Mouse (Mus musculus): ENCODE measurements around the gene Tnni1. TPM values are rescaled to one million over a fixed set of nuclear protein-coding genes. Genes with fewer than 3 reads are reported as not detected.
A peak's percentile ranks its signal among the peaks of the same experiment; 100 is the strongest.

Gene Tnni1
- polyA plus RNA-seq, 1 experiment from 2014 or later: 0.43 TPM

- Histone ChIP-seq H3K4me3 (replicated peaks; ENCODE audit: low read depth, low read length) (peak overlapping the region; percentile 22), H3K27ac (replicated peaks; ENCODE audit: low read depth, low read length) (no peak overlapping the region), H3K4me1 (ENCODE audit: control insufficient read depth, insufficient read depth, low read length) (peaks cover 9% of the 10 kb centered on the region), H3K9me3 (ENCODE audit: control insufficient read depth, low read length) (no peaks in the 10 kb centered on the region), H3K36me3 (ENCODE audit: control insufficient read depth, insufficient read depth, low read length) (no peaks in the 10 kb centered on the region), H3K9ac (replicated peaks; ENCODE audit: low read length) (0 out of 2 replicates have a peak overlapping the region, but pooled peaks have one; percentile 26), H3K4me2 (ENCODE audit: low read length) (peak overlapping the region; percentile 46), H3K27me3 (ENCODE audit: control insufficient read depth, insufficient read depth, low read length) (peaks cover 4% of the 10 kb centered on the region; the same call in 1 of the 2 replicates)
- DNase-seq (peak; percentile 37), ATAC-seq (ENCODE audit: low FRiP score, low TSS enrichment) (no peak)
- WGBS: 10% methylated on average over 27 of the region's 27 CpGs
Measured at GRCm38 (mm10) chr1:135793370-135794215, 14.4 kb downstream of the Tnni1 start.

- DNase-seq (peak; percentile 23), ATAC-seq (ENCODE audit: low FRiP score, low TSS enrichment) (peak; percentile 43; the same call in 1 of the 2 replicates)
- Histone ChIP-seq H3K27ac (replicated peaks; ENCODE audit: low read depth, low read length) (no peak overlapping the region), H3K4me1 (ENCODE audit: control insufficient read depth, insufficient read depth, low read length) (peaks cover 9% of the 10 kb centered on the region), H3K9ac (replicated peaks; ENCODE audit: low read length) (no peak overlapping the region), H3K27me3 (ENCODE audit: control insufficient read depth, insufficient read depth, low read length) (peaks cover 4% of the 10 kb centered on the region; the same call in 1 of the 2 replicates), H3K4me3 (replicated peaks; ENCODE audit: low read depth, low read length) (no peak overlapping the region), H3K4me2 (ENCODE audit: low read length) (peak overlapping the region; percentile 46), H3K9me3 (ENCODE audit: control insufficient read depth, low read length) (no peaks in the 10 kb centered on the region), H3K36me3 (ENCODE audit: control insufficient read depth, insufficient read depth, low read length) (no peaks in the 10 kb centered on the region)
- 15% methylated on average over 20 of the region's 20 CpGs for WGBS
Measured at GRCm38 (mm10) chr1:135794216-135795134, 15.2 kb downstream of the Tnni1 start.

- WGBS: 79% methylated on average over 1 of the region's 1 CpGs
- H3K36me3 ChIP-seq (ENCODE audit: control insufficient read depth, insufficient read depth, low read length): no peaks in the 10 kb centered on the region
- ATAC-seq (ENCODE audit: low FRiP score, low TSS enrichment): no peak
- no peaks in the 10 kb centered on the region for H3K9me3 ChIP-seq (ENCODE audit: control insufficient read depth, low read length)
- no peak overlapping the region for H3K4me3 ChIP-seq (replicated peaks; ENCODE audit: low read depth, low read length)
- no peak overlapping the region for H3K9ac ChIP-seq (replicated peaks; ENCODE audit: low read length)
- H3K4me1 ChIP-seq (ENCODE audit: control insufficient read depth, insufficient read depth, low read length): peaks cover 15% of the 10 kb centered on the region
- no peak overlapping the region for H3K27ac ChIP-seq (replicated peaks; ENCODE audit: low read depth, low read length)
- no peak overlapping the region for H3K4me2 ChIP-seq (ENCODE audit: low read length)
- H3K27me3 ChIP-seq (ENCODE audit: control insufficient read depth, insufficient read depth, low read length): peaks cover 4% of the 10 kb centered on the region; the same call in 1 of the 2 replicates
- DNase-seq: no peak
Measured at GRCm38 (mm10) chr1:135798492-135798891, 19.3 kb downstream of the Tnni1 start.

- H3K4me2 ChIP-seq (ENCODE audit: low read length): no peak overlapping the region
- H3K9ac ChIP-seq (replicated peaks; ENCODE audit: low read length): no peak overlapping the region
- no peaks in the 10 kb centered on the region for H3K9me3 ChIP-seq (ENCODE audit: control insufficient read depth, low read length)
- no peak overlapping the region for H3K4me3 ChIP-seq (replicated peaks; ENCODE audit: low read depth, low read length)
- H3K4me1 ChIP-seq (ENCODE audit: control insufficient read depth, insufficient read depth, low read length): peaks cover 15% of the 10 kb centered on the region
- WGBS: 79% methylated on average over 8 of the region's 8 CpGs
- ATAC-seq (ENCODE audit: low FRiP score, low TSS enrichment) (no peak), DNase-seq (no peak)
- H3K27me3 ChIP-seq (ENCODE audit: control insufficient read depth, insufficient read depth, low read length): peaks cover 4% of the 10 kb centered on the region; the same call in 1 of the 2 replicates
- no peaks in the 10 kb centered on the region for H3K36me3 ChIP-seq (ENCODE audit: control insufficient read depth, insufficient read depth, low read length)
- H3K27ac ChIP-seq (replicated peaks; ENCODE audit: low read depth, low read length): no peak overlapping the region
Measured at GRCm38 (mm10) chr1:135799109-135799627, 19.9 kb downstream of the Tnni1 start.

GRCm38 (mm10) chr1:135800192-135800950, 21.1 kb downstream of the Tnni1 start:
- Histone ChIP-seq H3K4me3 (replicated peaks; ENCODE audit: low read depth, low read length) (no peak overlapping the region), H3K4me2 (ENCODE audit: low read length) (no peak overlapping the region), H3K4me1 (ENCODE audit: control insufficient read depth, insufficient read depth, low read length) (peaks cover 6% of the 10 kb centered on the region), H3K27me3 (ENCODE audit: control insufficient read depth, insufficient read depth, low read length) (no peaks in the 10 kb centered on the region), H3K27ac (replicated peaks; ENCODE audit: low read depth, low read length) (no peak overlapping the region), H3K9me3 (ENCODE audit: control insufficient read depth, low read length) (no peaks in the 10 kb centered on the region), H3K36me3 (ENCODE audit: control insufficient read depth, insufficient read depth, low read length) (no peaks in the 10 kb centered on the region), H3K9ac (replicated peaks; ENCODE audit: low read length) (no peak overlapping the region)
- 50% methylated on average over 8 of the region's 8 CpGs for WGBS
- ATAC-seq (ENCODE audit: low FRiP score, low TSS enrichment): no peak; the same call in 1 of the 2 replicates
- peak; percentile 21 for DNase-seq

GRCm38 (mm10) chr1:135807546-135807945, 28.3 kb downstream of the Tnni1 start:
- Histone ChIP-seq H3K4me2 (ENCODE audit: low read length) (no peak overlapping the region), H3K36me3 (ENCODE audit: control insufficient read depth, insufficient read depth, low read length) (no peaks in the 10 kb centered on the region), H3K9ac (replicated peaks; ENCODE audit: low read length) (no peak overlapping the region), H3K4me3 (replicated peaks; ENCODE audit: low read depth, low read length) (no peak overlapping the region), H3K27ac (replicated peaks; ENCODE audit: low read depth, low read length) (no peak overlapping the region), H3K27me3 (ENCODE audit: control insufficient read depth, insufficient read depth, low read length) (no peaks in the 10 kb centered on the region), H3K4me1 (ENCODE audit: control insufficient read depth, insufficient read depth, low read length) (no peaks in the 10 kb centered on the region), H3K9me3 (ENCODE audit: control insufficient read depth, low read length) (no peaks in the 10 kb centered on the region)
- ATAC-seq (ENCODE audit: low FRiP score, low TSS enrichment) (no peak), DNase-seq (no peak)
- WGBS: 62% methylated on average over 10 of the region's 10 CpGs

- no peaks in the 10 kb centered on the region for H3K27me3 ChIP-seq (ENCODE audit: control insufficient read depth, insufficient read depth, low read length)
- H3K4me3 ChIP-seq (replicated peaks; ENCODE audit: low read depth, low read length): no peak overlapping the region
- 84% methylated on average over 2 of the region's 2 CpGs for WGBS
- no peak overlapping the region for H3K27ac ChIP-seq (replicated peaks; ENCODE audit: low read depth, low read length)
- H3K9me3 ChIP-seq (ENCODE audit: control insufficient read depth, low read length): no peaks in the 10 kb centered on the region
- no peak for DNase-seq
- no peaks in the 10 kb centered on the region for H3K4me1 ChIP-seq (ENCODE audit: control insufficient read depth, insufficient read depth, low read length)
- ATAC-seq (ENCODE audit: low FRiP score, low TSS enrichment): no peak
- no peak overlapping the region for H3K9ac ChIP-seq (replicated peaks; ENCODE audit: low read length)
- H3K4me2 ChIP-seq (ENCODE audit: low read length): no peak overlapping the region
- H3K36me3 ChIP-seq (ENCODE audit: control insufficient read depth, insufficient read depth, low read length): no peaks in the 10 kb centered on the region
Measured at GRCm38 (mm10) chr1:135810180-135810579, 30.9 kb downstream of the Tnni1 start.
